Mouse (Mus musculus) left cerebral cortex, postnatal 25 days (tissue): ENCODE results near the gene Agpat3. TPM values are rescaled to one million over a fixed set of nuclear protein-coding genes. Genes with fewer than 3 reads are reported as not detected.
A peak's percentile ranks its signal among the peaks of the same experiment; 100 is the strongest.

Experiments
- DNase-seq, 2 experiments: peaks; one replicate each; pipeline ENCODE4 v3.0.0; 2022; ENCODE audit warnings: low spot score in 2 of 2, mixed read lengths in 1 of 2
- intact Hi-C: fragments of 180-260 bp; cut with DNase I; formaldehyde crosslinking; loops from one replicate; pipeline ENCODE4 v1.15.1; 2025
- total RNA-seq, 2 experiments: library from RNA; stranded (reverse); gene quantifications; 2 replicates each; pipeline ENCODE4 v1.2.3; 2021

The Agpat3 gene
- total RNA-seq, 2 experiments from 2014 or later = 258 to 277 TPM

DNA sequence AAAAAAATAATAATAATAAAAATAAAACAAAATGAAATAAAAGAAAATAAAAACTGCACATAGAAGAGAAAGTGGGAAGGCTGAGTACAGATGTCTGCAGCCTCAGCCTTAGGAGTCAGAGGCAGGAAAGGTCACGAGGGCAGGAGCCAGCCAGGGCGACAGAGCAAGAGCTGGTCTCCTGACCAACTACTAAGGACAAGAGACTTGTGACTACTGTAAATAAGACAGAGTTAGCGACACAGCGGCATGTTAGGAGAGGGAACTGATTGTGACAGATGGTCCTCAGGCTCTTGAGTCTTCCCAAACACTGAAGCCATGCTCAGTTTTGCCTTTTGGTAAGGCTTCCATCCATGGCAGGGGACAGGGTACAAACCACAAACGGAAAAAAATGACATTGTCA is 20.7 kb downstream of the Agpat3 start:
- no peak for DNase-seq
- intact Hi-C loops = no loop called here

GRCm38 (mm10) chr10:78329305-78329704 is 23.0 kb downstream of the Agpat3 start:
- intact Hi-C loops = loop anchor here (5.0 kb wide), 1 partner anchor 37 kb away; no protein-coding TSS in a partner anchor

DNA sequence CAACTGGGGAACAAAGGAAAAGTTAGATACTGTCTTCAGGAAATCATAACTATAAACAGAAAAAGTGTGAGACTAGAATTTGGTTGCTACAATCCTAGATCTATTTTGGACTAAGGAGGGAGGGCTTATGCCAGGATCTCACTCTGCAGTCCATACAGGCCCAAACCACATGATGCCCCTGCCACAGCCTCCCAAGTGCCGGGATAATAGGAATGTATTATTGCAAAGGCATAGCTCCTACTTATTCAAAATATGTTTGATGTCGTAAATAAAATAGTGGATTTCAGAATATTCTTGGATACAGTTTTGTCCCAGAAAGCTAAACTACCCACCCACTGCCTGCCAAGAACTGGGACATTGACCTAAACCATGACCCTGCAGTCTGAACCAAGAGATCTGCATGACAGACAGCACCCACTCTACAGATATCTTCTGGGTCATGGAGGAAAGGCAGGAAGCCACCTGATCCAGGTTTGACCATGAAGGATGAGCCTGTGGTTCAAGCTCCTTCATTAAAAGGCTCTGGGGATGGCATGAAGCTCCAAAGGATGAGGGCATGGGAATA is 24.2 kb downstream of the Agpat3 start:
- intact Hi-C loops = loop anchor here (5.0 kb wide), 1 partner anchor 36 kb away; no protein-coding TSS in a partner anchor
- no peak for DNase-seq

More at GRCm38 (mm10) chr10:78329305-78329704, 23.0 kb downstream of the Agpat3 start:
- no peak for DNase-seq

DNA sequence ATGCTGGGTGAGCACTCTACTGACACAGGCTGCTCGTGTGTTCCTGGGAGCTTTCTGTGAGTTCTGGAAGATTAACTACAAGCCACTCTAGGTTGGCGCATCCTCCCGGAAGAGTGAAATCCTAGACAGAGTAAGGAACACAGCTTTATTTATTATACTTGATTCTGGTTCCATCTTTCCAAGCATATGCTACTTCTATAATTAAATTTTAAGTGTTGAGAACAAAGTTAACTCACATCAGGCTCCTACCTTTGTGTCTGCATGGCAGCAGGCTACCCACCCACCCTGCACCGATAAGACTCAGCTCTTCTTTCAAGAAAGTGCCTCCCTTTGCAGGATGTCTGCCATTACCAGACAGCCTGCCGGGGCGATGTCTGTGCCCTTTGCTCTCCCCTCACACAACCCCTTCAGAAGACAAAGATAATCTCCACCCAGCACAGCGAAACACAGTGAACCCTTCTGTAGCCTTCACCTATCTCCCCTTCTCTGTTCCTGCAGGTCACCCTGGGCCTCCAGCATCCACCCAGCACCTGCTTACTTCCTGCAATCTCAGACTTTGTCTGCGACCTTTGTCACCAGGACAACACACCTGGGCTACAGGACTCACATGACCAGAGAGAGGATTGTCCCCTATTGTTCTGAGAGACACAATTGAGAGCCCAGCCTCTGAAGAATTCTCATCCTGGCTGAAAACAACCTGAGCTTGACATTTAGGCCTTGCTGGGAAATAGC is 26.2 kb downstream of the Agpat3 start:
- intact Hi-C loops = loop anchor here (5.0 kb wide), 1 partner anchor 34 kb away; no protein-coding TSS in a partner anchor
- peak in 1 of 2 experiments; percentile 61 for DNase-seq

DNA sequence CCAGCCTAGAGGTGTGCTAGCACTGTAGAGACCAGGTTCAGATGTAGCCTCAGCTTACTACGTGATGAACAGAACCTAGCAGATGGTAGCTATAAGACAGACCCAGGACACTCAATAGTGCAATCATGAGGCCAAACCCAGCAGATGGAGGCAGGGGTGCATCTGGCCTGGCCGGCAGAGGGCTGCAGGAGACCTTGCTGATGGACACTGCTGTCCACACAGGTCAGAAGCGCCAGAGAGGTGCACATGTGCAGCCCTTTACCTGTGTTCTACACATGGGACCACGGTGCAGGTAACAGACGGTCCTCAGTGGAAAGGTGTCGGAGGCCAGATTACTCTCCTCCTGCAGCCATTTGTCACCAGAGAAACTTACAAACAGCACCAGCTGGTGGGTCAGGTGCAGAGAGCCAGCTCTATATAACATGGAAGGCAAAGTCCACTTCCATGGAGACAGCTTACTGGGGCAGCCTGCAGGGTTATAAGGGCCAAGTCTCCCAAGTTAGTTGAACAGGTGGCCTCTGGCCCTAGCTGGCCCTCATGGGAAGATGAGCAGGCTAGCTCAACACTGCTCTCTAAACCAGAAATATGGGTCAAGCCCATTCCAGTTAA is 27.6 kb downstream of the Agpat3 start:
- DNase-seq = no peak
- intact Hi-C loops = loop anchor here (5.0 kb wide), 1 partner anchor 32 kb away; no protein-coding TSS in a partner anchor

DNA sequence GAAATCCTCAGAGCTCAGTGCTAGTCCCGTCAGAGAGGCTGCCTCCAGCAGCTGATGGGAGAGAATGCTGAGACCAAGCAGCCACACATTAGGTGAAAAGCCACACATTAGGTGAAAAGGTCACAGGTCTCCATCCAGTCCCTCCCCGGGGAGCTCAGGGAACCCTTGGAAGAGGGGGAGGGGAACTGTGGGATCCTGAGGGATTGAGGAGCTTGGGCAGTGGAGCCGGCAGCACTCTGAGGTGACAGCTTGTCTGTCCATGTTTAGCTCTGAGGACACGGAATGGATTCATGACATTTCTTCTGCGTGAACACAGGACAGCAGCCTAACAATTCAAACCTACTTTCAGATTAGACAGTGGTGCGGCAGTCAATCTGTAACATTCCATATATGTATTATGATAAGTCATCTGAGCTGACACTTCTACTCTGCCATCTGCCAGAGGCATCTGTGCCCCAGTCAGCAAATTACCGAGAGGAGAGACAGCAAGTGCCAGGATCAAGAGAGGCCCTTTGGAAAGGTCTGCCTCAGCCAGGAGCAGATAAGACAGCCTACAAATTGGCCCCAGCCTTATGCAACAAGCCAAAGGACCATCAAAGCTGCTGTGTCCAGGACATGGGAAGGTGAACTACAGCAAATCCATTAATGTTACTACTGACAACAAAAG is 28.9 kb downstream of the Agpat3 start:
- DNase-seq = peak in 1 of 2 experiments; percentile 68
- intact Hi-C loops = loop anchor here (1.0 kb wide), 1 partner anchor 69 kb away; no protein-coding TSS in a partner anchor

GRCm38 (mm10) chr10:78322806-78323205 is 29.5 kb downstream of the Agpat3 start:
- DNase-seq = no peak
- intact Hi-C loops = loop anchor here (1.0 kb wide), 1 partner anchor 69 kb away; no protein-coding TSS in a partner anchor

- intact Hi-C loops = no loop called here
- no peak for DNase-seq
Measured at GRCm38 (mm10) chr10:78321133-78321757, 31.0 kb downstream of the Agpat3 start.

DNA sequence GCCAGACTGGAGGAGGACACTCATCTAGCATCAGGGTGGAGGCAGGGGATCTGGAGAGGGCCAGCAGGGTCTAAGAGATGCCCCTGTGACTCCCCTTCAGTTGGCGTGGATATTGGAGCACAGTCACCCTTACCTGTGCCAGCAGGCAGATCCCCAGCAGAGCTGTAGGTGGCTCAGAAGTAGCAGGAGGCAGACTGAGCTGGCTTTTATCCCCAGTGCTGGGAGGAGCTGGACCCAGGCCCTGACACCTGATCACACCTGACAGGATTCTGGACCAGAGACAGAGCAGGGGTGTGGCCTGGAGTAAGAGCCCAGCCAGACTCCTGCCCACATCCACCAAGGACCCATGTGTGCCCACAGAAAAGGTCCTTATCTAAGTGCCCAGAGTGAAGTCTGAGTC is 31.8 kb downstream of the Agpat3 start:
- no peak for DNase-seq
- intact Hi-C loops = no loop called here

- intact Hi-C loops = no loop called here
- DNase-seq = peak in 1 of 2 experiments; percentile 69
Measured at GRCm38 (mm10) chr10:78319940-78320339, 32.3 kb downstream of the Agpat3 start.

GRCm38 (mm10) chr10:78317270-78317923 is 34.9 kb downstream of the Agpat3 start:
- no peak for DNase-seq
- intact Hi-C loops = no loop called here

DNA sequence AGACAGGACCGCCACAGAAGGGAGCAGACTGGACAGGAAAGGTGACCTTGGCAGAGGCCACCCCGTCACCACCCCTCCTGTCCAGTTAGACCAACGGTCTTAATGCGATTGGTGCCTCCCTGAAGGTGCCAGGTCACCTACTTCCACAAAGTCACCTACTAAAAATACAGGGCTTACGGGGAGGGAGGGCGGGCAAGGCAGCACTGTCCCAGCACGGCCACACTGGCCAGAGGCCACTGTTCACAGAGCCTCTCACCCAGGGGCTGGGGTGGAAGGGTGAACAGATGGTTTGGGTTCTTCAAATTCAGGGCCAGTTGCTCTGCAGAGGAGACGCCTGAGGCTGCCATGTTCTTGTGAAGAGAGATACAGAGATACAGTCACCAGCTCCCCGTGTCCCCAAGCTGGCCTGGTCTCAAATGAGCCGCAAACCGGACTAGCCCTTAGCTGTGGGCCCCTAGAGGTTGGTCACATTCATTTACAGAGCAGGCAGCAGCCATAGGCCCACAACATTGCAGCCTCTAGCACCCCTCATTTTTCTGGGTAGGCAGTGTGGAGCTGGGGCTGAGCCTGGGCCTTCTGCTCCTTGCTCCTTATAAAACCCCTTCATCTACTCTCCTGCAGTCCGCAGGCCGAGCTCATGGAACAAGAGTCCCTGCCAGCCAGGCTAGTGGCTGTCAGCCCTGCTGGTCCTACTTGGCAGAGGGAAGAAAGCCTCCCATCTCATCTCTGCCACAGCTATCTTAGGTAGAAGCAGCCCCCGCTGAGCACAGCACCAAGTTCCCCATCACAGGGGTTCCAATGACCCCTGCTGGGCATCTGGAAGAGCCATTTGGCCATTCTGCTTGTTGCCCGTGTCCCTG is 35.8 kb downstream of the Agpat3 start:
- no peak for DNase-seq
- intact Hi-C loops = no loop called here

GRCm38 (mm10) chr10:78315145-78315544 is 37.1 kb downstream of the Agpat3 start:
- intact Hi-C loops = no loop called here
- DNase-seq = no peak

GRCm38 (mm10) chr10:78311886-78312635 is 40.2 kb downstream of the Agpat3 start:
- DNase-seq = no peak
- intact Hi-C loops = no loop called here

- intact Hi-C loops = no loop called here
- no peak for DNase-seq
Measured at GRCm38 (mm10) chr10:78310747-78311267, 41.5 kb downstream of the Agpat3 start.

DNA sequence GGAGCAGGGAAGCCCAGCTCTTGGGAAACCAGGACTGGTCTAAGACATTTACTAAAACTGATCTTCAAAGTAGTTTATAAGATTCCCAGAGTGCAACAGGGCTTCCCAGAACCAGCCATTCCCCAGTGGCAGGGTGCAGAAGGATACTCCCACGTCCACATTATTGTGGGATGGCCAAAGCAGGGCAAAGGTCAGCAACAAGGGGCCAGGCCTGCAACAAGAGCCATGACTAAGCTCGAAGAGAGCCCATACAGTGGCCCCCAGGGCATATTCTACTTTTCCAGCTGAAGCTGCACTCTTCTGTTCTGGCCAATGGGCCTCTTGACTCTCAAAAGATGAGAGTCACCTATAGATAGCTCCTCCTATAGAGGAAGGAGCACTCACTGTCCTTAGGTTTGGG is 43.7 kb downstream of the Agpat3 start:
- intact Hi-C loops = no loop called here

DNA sequence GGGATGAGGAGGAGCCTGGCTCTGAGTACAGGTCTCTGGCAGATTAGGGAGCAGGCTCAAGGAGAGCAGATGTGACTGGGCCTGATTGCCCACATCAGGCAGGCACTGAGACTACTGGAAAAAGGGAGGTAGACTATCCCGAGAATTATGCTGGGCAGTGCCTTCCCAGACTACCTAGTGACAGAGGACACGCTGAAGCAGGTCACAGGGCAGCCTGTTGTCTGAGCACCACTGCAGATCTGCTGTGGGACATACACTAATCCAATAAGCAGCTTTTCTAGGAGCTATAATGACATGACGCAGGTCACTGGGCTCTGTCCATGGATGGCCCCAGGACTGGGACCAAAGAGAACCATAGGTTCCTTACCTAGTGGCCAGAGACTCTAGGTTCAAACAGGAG is 44.9 kb downstream of the Agpat3 start:
- intact Hi-C loops = no loop called here
- DNase-seq = no peak

More for the DNA sequence above, 43.7 kb downstream of the Agpat3 start:
- no peak for DNase-seq
